Mouse (Mus musculus) T-helper 2 cell (primary cell): ENCODE results near the gene Prox2.

Source experiments
- in situ Hi-C: fragments of 300-600 bp; cut with MboI, MseI; formaldehyde crosslinking; loops from one replicate; pipeline ENCODE4 v1.15.1; 2025; ENCODE audit warnings: high pct_unique_total_duplicates

Gene Prox2

GRCm38 (mm10) chr12:85134043-85134794, 23.7 kb upstream of the Prox2 start:
- in situ Hi-C loops = no loop called here

- in situ Hi-C loops = no loop called here
These were observed 20.8 kb upstream of the Prox2 start for GRCm38 (mm10) chr12:85131361-85131760.

GRCm38 (mm10) chr12:85129426-85129978, 18.9 kb upstream of the Prox2 start:
- in situ Hi-C loops = no loop called here

GRCm38 (mm10) chr12:85126986-85127603, 16.5 kb upstream of the Prox2 start:
- in situ Hi-C loops = no loop called here

- in situ Hi-C loops = no loop called here
These were observed 14.2 kb upstream of the Prox2 start for GRCm38 (mm10) chr12:85124751-85125150.

GRCm38 (mm10) chr12:85123645-85124044, 13.1 kb upstream of the Prox2 start:
- in situ Hi-C loops = no loop called here

- in situ Hi-C loops = no loop called here
These were observed 12.6 kb upstream of the Prox2 start for GRCm38 (mm10) chr12:85123108-85123530.

- in situ Hi-C loops = no loop called here
These were observed 11.4 kb upstream of the Prox2 start for GRCm38 (mm10) chr12:85121806-85122459.

- in situ Hi-C loops = no loop called here
These were observed 5.1 kb upstream of the Prox2 start for GRCm38 (mm10) chr12:85115678-85116077.

- in situ Hi-C loops = no loop called here
These were observed 3.4 kb upstream of the Prox2 start for GRCm38 (mm10) chr12:85113917-85114316.

- in situ Hi-C loops = no loop called here
These were observed 2.8 kb upstream of the Prox2 start for GRCm38 (mm10) chr12:85113337-85113736.

GRCm38 (mm10) chr12:85112550-85113251, 2.1 kb upstream of the Prox2 start:
- in situ Hi-C loops = no loop called here

GRCm38 (mm10) chr12:85110011-85110697, 405 bp downstream of the Prox2 start:
- in situ Hi-C loops = no loop called here

GRCm38 (mm10) chr12:85109426-85109825, 1.1 kb downstream of the Prox2 start:
- in situ Hi-C loops = no loop called here

- in situ Hi-C loops = no loop called here
These were observed 1.9 kb downstream of the Prox2 start for GRCm38 (mm10) chr12:85108643-85109042.

GRCm38 (mm10) chr12:85106292-85106691, 4.3 kb downstream of the Prox2 start:
- in situ Hi-C loops = no loop called here

GRCm38 (mm10) chr12:85104789-85105188, 5.8 kb downstream of the Prox2 start:
- in situ Hi-C loops = no loop called here

GRCm38 (mm10) chr12:85103096-85103495, 7.5 kb downstream of the Prox2 start:
- in situ Hi-C loops = no loop called here

- in situ Hi-C loops = no loop called here
These were observed 8.9 kb downstream of the Prox2 start for GRCm38 (mm10) chr12:85101521-85102106.

- in situ Hi-C loops = no loop called here
These were observed 9.6 kb downstream of the Prox2 start for GRCm38 (mm10) chr12:85101001-85101400.

GRCm38 (mm10) chr12:85095859-85096258, 14.7 kb downstream of the Prox2 start:
- in situ Hi-C loops = no loop called here
